Mouse (Mus musculus) kidney, postnatal 10 days (tissue): ENCODE data around the gene Ube2d1.

Source experiments
- DNase-seq: peaks from one replicate; pipeline ENCODE4 v3.0.0; 2021; ENCODE audit warnings: mixed read lengths

Gene Ube2d1

GRCm38 (mm10) chr10:71218228-71218892 is 66.7 kb downstream of the Ube2d1 start:
- peak; percentile 89 for DNase-seq

- DNase-seq: no peak
These were observed 69.1 kb downstream of the Ube2d1 start for GRCm38 (mm10) chr10:71215996-71216395.
